Mouse (Mus musculus) myocyte (in vitro differentiated cells): ENCODE results near the gene Dcst1. TPM values are rescaled to one million over a fixed set of nuclear protein-coding genes. Genes with fewer than 3 reads are reported as not detected.
A peak's percentile ranks its signal among the peaks of the same experiment; 100 is the strongest.

Source experiments
- H3K27me3 ChIP-seq: one replicate; pipeline ENCODE4 v1.6.1; 2011; ENCODE audit not compliant: control insufficient read depth, insufficient read depth, insufficient read length
- H3K36me3 ChIP-seq: one replicate; pipeline ENCODE4 v1.6.1; 2011; ENCODE audit not compliant: control insufficient read depth, insufficient read depth
- H3K4me2 ChIP-seq: one replicate; pipeline ENCODE4 v1.6.1; 2011; ENCODE audit warnings: low read depth, control low read depth
- H3K4me3 ChIP-seq: one replicate; pipeline ENCODE4 v1.5.1; 2011; ENCODE audit warnings: mild to moderate bottlenecking, control low read depth, moderate library complexity
- H3K79me2 ChIP-seq: one replicate; pipeline ENCODE4 v1.6.1; 2011; ENCODE audit not compliant: control insufficient read depth, insufficient read depth
- H3ac ChIP-seq: one replicate; pipeline ENCODE4 v1.6.1; 2011; ENCODE audit not compliant: control insufficient read depth, insufficient read length
- CEBPB ChIP-seq: IDR thresholded peaks from 2 replicates; pipeline ENCODE4 v1.6.1; 2011; ENCODE audit warnings: mild to moderate bottlenecking, moderate library complexity; ENCODE audit not compliant: poor library complexity, insufficient read depth, severe bottlenecking
- E2F4 ChIP-seq: IDR thresholded peaks from one replicate; pipeline ENCODE4 v1.6.1; 2011; ENCODE audit warnings: mild to moderate bottlenecking, control low read depth, moderate library complexity; ENCODE audit not compliant: insufficient read depth
- MAX ChIP-seq: IDR thresholded peaks from one replicate; pipeline ENCODE4 v1.6.1; 2011; ENCODE audit warnings: low read depth, mild to moderate bottlenecking, control low read depth
- MYOD1 ChIP-seq, 3 experiments: IDR thresholded peaks; one replicate each; pipeline ENCODE4 v1.6.1; 2011; ENCODE audit warnings: control low read depth in 2 of 3, low read depth in 2 of 3, mild to moderate bottlenecking in 2 of 3, moderate library complexity in 1 of 3; ENCODE audit not compliant: insufficient read length in 2 of 3, control insufficient read depth in 1 of 3
- MYOG ChIP-seq, 3 experiments: IDR thresholded peaks; one replicate each; pipeline ENCODE4 v1.6.1; 2011; ENCODE audit warnings: control low read depth in 2 of 3, low read depth in 2 of 3, mild to moderate bottlenecking in 2 of 3; ENCODE audit not compliant: insufficient read length in 2 of 3, control insufficient read depth in 1 of 3, insufficient read depth in 1 of 3
- POLR2A ChIP-seq: IDR thresholded peaks from one replicate; pipeline ENCODE4 v1.6.1; 2011; ENCODE audit warnings: low read depth, mild to moderate bottlenecking, control low read depth, moderate library complexity; ENCODE audit not compliant: insufficient read length
- POLR2AphosphoS2 ChIP-seq: IDR thresholded peaks from one replicate; pipeline ENCODE4 v1.6.1; 2011; ENCODE audit warnings: low read depth, control low read depth; ENCODE audit not compliant: insufficient read length
- REST ChIP-seq: IDR thresholded peaks from one replicate; pipeline ENCODE4 v1.6.1; 2011; ENCODE audit warnings: mild to moderate bottlenecking, control low read depth, moderate library complexity; ENCODE audit not compliant: insufficient read depth, insufficient read length
- SRF ChIP-seq: IDR thresholded peaks from one replicate; pipeline ENCODE4 v1.6.1; 2011; ENCODE audit warnings: low read depth; ENCODE audit not compliant: control insufficient read depth, insufficient read length
- TCF12 ChIP-seq: IDR thresholded peaks from one replicate; pipeline ENCODE4 v1.6.1; 2011; ENCODE audit warnings: mild to moderate bottlenecking, control low read depth; ENCODE audit not compliant: poor library complexity, insufficient read depth, severe bottlenecking
- TCF3 ChIP-seq: IDR thresholded peaks from one replicate; pipeline ENCODE4 v1.6.1; 2011; ENCODE audit warnings: low read depth, control low read depth; ENCODE audit not compliant: insufficient read length
- USF1 ChIP-seq: IDR thresholded peaks from one replicate; pipeline ENCODE4 v1.6.1; 2011; ENCODE audit warnings: low read depth, mild to moderate bottlenecking, control low read depth, moderate library complexity
- polyA plus RNA-seq: library from polyadenylated mRNA; unstranded; fragments of >200 nt; fragmentation: generic; extraction: Trizol; gene quantifications from one replicate; pipeline ENCODE4 v1.2.1, GENCODE M21; 2012; ENCODE audit warnings: missing spikeins

Dcst1 gene
- polyA plus RNA-seq, 1 experiment = 0.41 TPM

GRCm38 (mm10) chr3:89322514-89323165 lies 42.4 kb downstream of the Dcst1 start, which contains the start of gene Efna3:
Efna3 (minus strand) TSS chr3:89322965.
- Histone ChIP-seq H3K27me3 (peaks cover 43% of the 10 kb centered on the region), H3K79me2 (no peaks in the 10 kb centered on the region), H3ac (peak within 1 kb of the TSS; percentile 8), H3K4me2 (peak within 1 kb of the TSS; percentile 91), H3K4me3 (peak within 1 kb of the TSS; percentile 7), H3K36me3 (no peaks in the 10 kb centered on the region)
- TF ChIP-seq MAX (no peak), MYOD1 (IDR thresholded peaks at IDR 0.05; ENCODE audit: control insufficient read depth in 1 of 3, insufficient read length in 2 of 3, low read depth in 2 of 3) (no peak), POLR2AphosphoS2 (no peak)

- Histone ChIP-seq H3ac (peak overlapping the region; percentile 8), H3K79me2 (no peaks in the 10 kb centered on the region), H3K4me3 (peak overlapping the region; percentile 7), H3K36me3 (no peaks in the 10 kb centered on the region), H3K27me3 (peaks cover 43% of the 10 kb centered on the region), H3K4me2 (peak overlapping the region; percentile 91)
- TF ChIP-seq MYOD1 (IDR thresholded peaks at IDR 0.05; ENCODE audit: control insufficient read depth in 1 of 3, insufficient read length in 2 of 3, low read depth in 2 of 3) = no peak
- no peak for TF ChIP-seq REST
- no peak for TF ChIP-seq POLR2AphosphoS2
- no peak for TF ChIP-seq POLR2A
- no peak for TF ChIP-seq MYOG (IDR thresholded peaks at IDR 0.05; ENCODE audit: control insufficient read depth in 1 of 3, insufficient read depth in 1 of 3, insufficient read length in 2 of 3, low read depth in 2 of 3)
- TF ChIP-seq USF1 = no peak
These were observed 42.9 kb downstream of the Dcst1 start for GRCm38 (mm10) chr3:89322131-89322500.

- peaks cover 43% of the 10 kb centered on the region for H3K27me3 ChIP-seq
- H3ac ChIP-seq = peak overlapping the region; percentile 8
- no peak for TF ChIP-seq TCF3
- no peak for TF ChIP-seq USF1
- TF ChIP-seq MYOD1 (IDR thresholded peaks at IDR 0.05; ENCODE audit: control insufficient read depth in 1 of 3, insufficient read length in 2 of 3, low read depth in 2 of 3) = no peak
- no peak for TF ChIP-seq MAX
- no peak for TF ChIP-seq REST
- no peak for TF ChIP-seq POLR2A
- no peak for TF ChIP-seq SRF
- TF ChIP-seq E2F4 = no peak
- TF ChIP-seq CEBPB = no peak
- TF ChIP-seq MYOG (IDR thresholded peaks at IDR 0.05; ENCODE audit: control insufficient read depth in 1 of 3, insufficient read depth in 1 of 3, insufficient read length in 2 of 3, low read depth in 2 of 3) = no peak
- no peak for TF ChIP-seq POLR2AphosphoS2
- no peak for TF ChIP-seq TCF12
- peak overlapping the region; percentile 91 for H3K4me2 ChIP-seq
- H3K4me3 ChIP-seq = peak overlapping the region; percentile 7
- H3K36me3 ChIP-seq = no peaks in the 10 kb centered on the region
- no peaks in the 10 kb centered on the region for H3K79me2 ChIP-seq
These were observed 43.6 kb downstream of the Dcst1 start for GRCm38 (mm10) chr3:89321183-89322130.

- no peaks in the 10 kb centered on the region for H3K36me3 ChIP-seq
- no peak overlapping the region for H3K4me3 ChIP-seq
- H3K79me2 ChIP-seq = no peaks in the 10 kb centered on the region
- no peak overlapping the region for H3ac ChIP-seq
- TF ChIP-seq POLR2A = no peak
- no peak for TF ChIP-seq MYOD1 (IDR thresholded peaks at IDR 0.05; ENCODE audit: control insufficient read depth in 1 of 3, insufficient read length in 2 of 3, low read depth in 2 of 3)
- TF ChIP-seq E2F4 = no peak
- TF ChIP-seq USF1 = peak; percentile 50
- TF ChIP-seq POLR2AphosphoS2 = no peak
- TF ChIP-seq TCF3 = no peak
- peaks cover 43% of the 10 kb centered on the region for H3K27me3 ChIP-seq
- H3K4me2 ChIP-seq = peak overlapping the region; percentile 91
These were observed 44.4 kb downstream of the Dcst1 start for GRCm38 (mm10) chr3:89320581-89321182.
